Comparison of ENCODE assay signal across 13 mouse cellular contexts in the genomic region with DNA sequence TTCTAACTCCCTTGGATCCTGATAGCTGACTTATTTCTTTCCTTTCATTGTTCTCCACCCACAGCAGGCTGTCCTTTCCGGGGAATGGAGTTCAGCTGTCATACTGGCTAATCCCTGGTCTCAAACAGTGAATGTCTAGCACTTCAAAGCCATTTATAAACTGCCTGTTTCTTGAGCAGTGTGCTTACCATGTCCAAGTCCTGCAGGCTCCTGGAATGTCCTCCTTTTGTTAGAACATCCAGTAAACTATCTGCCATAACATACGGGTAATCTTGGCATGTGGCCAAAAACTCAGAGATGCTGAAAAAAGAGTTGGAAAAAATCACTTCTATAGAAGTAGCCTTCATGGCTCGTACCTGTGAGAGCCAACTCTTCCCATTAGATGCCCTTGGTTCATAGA. TPM values are rescaled to one million over a fixed set of nuclear protein-coding genes. Genes with fewer than 3 reads are reported as not detected.
DNase-seq lines count a peak whose midpoint lies in the region; ATAC-seq and TF ChIP-seq lines count a peak whose summit lies in the region.
"Had no signal": no experiment of that assay in that cellular context is flagged by ENCODE, and none has a peak within 500 bp of the region (broad histone marks: within the 10 kb centered on the region; RNA-seq: fewer than 3 reads in every experiment).

No protein-coding gene starts in this region.

- TF ChIP-seq EP300 in heart, postnatal 0 days (IDR thresholded peaks at IDR 0.05; ENCODE audit: low read depth) = no peak
- no peak for TF ChIP-seq EP300 in lung, postnatal 0 days (IDR thresholded peaks at IDR 0.05)
- TF ChIP-seq EP300 in stomach, postnatal 0 days (optimal IDR thresholded peaks at IDR 0.05) = no peak

- peaks cover 89% of the 10 kb centered on the region for H3K36me3 ChIP-seq in embryonic facial prominence, embryonic 14.5 days (ENCODE audit: control insufficient read depth, insufficient read depth, low read length)
- H3K36me3 ChIP-seq in embryonic facial prominence, embryonic 10.5 days (replicated peaks) = peaks cover 100% of the 10 kb centered on the region
- peaks cover 80% of the 10 kb centered on the region for H3K36me3 ChIP-seq in heart, postnatal 0 days (replicated peaks; ENCODE audit: control insufficient read depth, insufficient read depth, low read length)
- H3K36me3 ChIP-seq in lung, postnatal 0 days (ENCODE audit: insufficient read depth, low read length) = peaks cover 34% of the 10 kb centered on the region
- peaks cover 23% of the 10 kb centered on the region for H3K36me3 ChIP-seq in stomach, postnatal 0 days (ENCODE audit: control insufficient read depth, insufficient read depth, low read length)

- H3K9ac ChIP-seq in embryonic facial prominence, embryonic 14.5 days (ENCODE audit: low read depth, low read length) = no peak overlapping the region
- no peak overlapping the region for H3K9ac ChIP-seq in heart, postnatal 0 days (replicated peaks; ENCODE audit: low read depth, low read length)
- no peak overlapping the region for H3K9ac ChIP-seq in lung, postnatal 0 days (replicated peaks; ENCODE audit: low read depth)
- H3K9ac ChIP-seq in stomach, postnatal 0 days (ENCODE audit: low read length) = no peak overlapping the region
- H3K9ac ChIP-seq: hindbrain, embryonic 15.5 days; liver, embryonic 15.5 days had no signal

- no peaks in the 10 kb centered on the region for H3K27me3 ChIP-seq in embryonic facial prominence, embryonic 14.5 days (replicated peaks; ENCODE audit: control insufficient read depth, insufficient read depth, low read length)
- H3K27me3 ChIP-seq in embryonic facial prominence, embryonic 10.5 days (replicated peaks; ENCODE audit: low read depth, poor library complexity, severe bottlenecking) = no peaks in the 10 kb centered on the region
- no peaks in the 10 kb centered on the region for H3K27me3 ChIP-seq in heart, postnatal 0 days (ENCODE audit: control insufficient read depth, insufficient read depth, low read length)
- no peaks in the 10 kb centered on the region for H3K27me3 ChIP-seq in lung, postnatal 0 days (replicated peaks; ENCODE audit: insufficient read depth, low read length)
- no peaks in the 10 kb centered on the region for H3K27me3 ChIP-seq in stomach, postnatal 0 days (ENCODE audit: control insufficient read depth, insufficient read depth, low read length)
- H3K27me3 ChIP-seq: hindbrain, embryonic 15.5 days; liver, embryonic 15.5 days; megakaryocyte, embryonic 14.5 days had no signal

- intact Hi-C loops in heart, postnatal 14 days (cut with DNase I) = no loop called here

- no peaks in the 10 kb centered on the region for H3K9me3 ChIP-seq in embryonic facial prominence, embryonic 14.5 days (ENCODE audit: control insufficient read depth, low read length)
- no peaks in the 10 kb centered on the region for H3K9me3 ChIP-seq in embryonic facial prominence, embryonic 10.5 days
- no peaks in the 10 kb centered on the region for H3K9me3 ChIP-seq in heart, postnatal 0 days (replicated peaks; ENCODE audit: control insufficient read depth, low read length)
- no peaks in the 10 kb centered on the region for H3K9me3 ChIP-seq in lung, postnatal 0 days (ENCODE audit: low read length)
- H3K9me3 ChIP-seq in stomach, postnatal 0 days (ENCODE audit: control insufficient read depth, low read length) = no peaks in the 10 kb centered on the region
- H3K9me3 ChIP-seq: hindbrain, embryonic 15.5 days; liver, embryonic 15.5 days had no signal

- H3K4me3 ChIP-seq in embryonic facial prominence, embryonic 14.5 days (ENCODE audit: low read depth, low read length) = no peak overlapping the region
- H3K4me3 ChIP-seq in embryonic facial prominence, embryonic 10.5 days = no peak overlapping the region
- H3K4me3 ChIP-seq in heart, postnatal 0 days (ENCODE audit: low read depth, low read length) = no peak overlapping the region
- no peak overlapping the region for H3K4me3 ChIP-seq in lung, postnatal 0 days (ENCODE audit: low read depth, low read length)
- no peak overlapping the region for H3K4me3 ChIP-seq in stomach, postnatal 0 days (ENCODE audit: low read depth, low read length)
- H3K4me3 ChIP-seq: hindbrain, embryonic 15.5 days; liver, embryonic 15.5 days; megakaryocyte, embryonic 14.5 days had no signal

- no peaks in the 10 kb centered on the region for H3K4me1 ChIP-seq in embryonic facial prominence, embryonic 14.5 days (ENCODE audit: control insufficient read depth, insufficient read depth, low read length)
- no peaks in the 10 kb centered on the region for H3K4me1 ChIP-seq in embryonic facial prominence, embryonic 10.5 days
- H3K4me1 ChIP-seq in heart, postnatal 0 days (ENCODE audit: control insufficient read depth, insufficient read depth) = peaks cover 36% of the 10 kb centered on the region
- no peaks in the 10 kb centered on the region for H3K4me1 ChIP-seq in lung, postnatal 0 days (ENCODE audit: insufficient read depth, low read depth, low read length)
- no peaks in the 10 kb centered on the region for H3K4me1 ChIP-seq in stomach, postnatal 0 days (replicated peaks; ENCODE audit: control insufficient read depth, insufficient read depth)
- H3K4me1 ChIP-seq: hindbrain, embryonic 15.5 days had no signal

- ATAC-seq in embryonic facial prominence, embryonic 14.5 days (ENCODE audit: low read depth) = no peak
- no peak for ATAC-seq in heart, postnatal 0 days (ENCODE audit: insufficient read depth, low read depth)
- peak; percentile 25; the same call in 1 of the 2 replicates for ATAC-seq in lung, postnatal 0 days
- ATAC-seq in stomach, postnatal 0 days (ENCODE audit: low FRiP score, low TSS enrichment) = peak; percentile 57; the same call in 1 of the 2 replicates

- H3K4me2 ChIP-seq in embryonic facial prominence, embryonic 14.5 days (ENCODE audit: low read depth, low read length) = no peak overlapping the region
- no peak overlapping the region for H3K4me2 ChIP-seq in heart, postnatal 0 days (ENCODE audit: low read depth, low read length)
- H3K4me2 ChIP-seq in lung, postnatal 0 days (replicated peaks; ENCODE audit: low read depth, low read length) = no peak overlapping the region
- H3K4me2 ChIP-seq in stomach, postnatal 0 days (replicated peaks; ENCODE audit: low read depth) = no peak overlapping the region
- H3K4me2 ChIP-seq: hindbrain, embryonic 15.5 days; liver, embryonic 15.5 days had no signal

- no peak overlapping the region for H3K27ac ChIP-seq in embryonic facial prominence, embryonic 14.5 days (replicated peaks; ENCODE audit: low read depth, low read length)
- H3K27ac ChIP-seq in embryonic facial prominence, embryonic 10.5 days (replicated peaks) = no peak overlapping the region
- peak overlapping the region; percentile 92 for H3K27ac ChIP-seq in heart, postnatal 0 days (ENCODE audit: low read depth)
- no peak overlapping the region for H3K27ac ChIP-seq in lung, postnatal 0 days (ENCODE audit: low read length)
- no peak overlapping the region for H3K27ac ChIP-seq in stomach, postnatal 0 days (replicated peaks)
- H3K27ac ChIP-seq: hindbrain, embryonic 15.5 days; liver, embryonic 15.5 days had no signal

- DNase-seq in embryonic facial prominence, embryonic 14.5 days (ENCODE audit: low spot score) = peak; percentile 56
- DNase-seq in embryonic facial prominence, embryonic 10.5 days (ENCODE audit: low spot score) = no peak
- no peak for DNase-seq in heart, postnatal 0 days (ENCODE audit: low spot score)
- DNase-seq in heart, postnatal 14 days = no peak
- peak; percentile 8 for DNase-seq in lung, postnatal 0 days (ENCODE audit: low spot score)
- no peak for DNase-seq in lung, postnatal 4 days
- no peak for DNase-seq in stomach, postnatal 0 days (ENCODE audit: low spot score)
- no peak for DNase-seq in ovary, postnatal 10 days (ENCODE audit: low spot score)
- DNase-seq: gastrocnemius, postnatal 14 days; thymus, adult 2 months had no signal

- no peak for TF ChIP-seq CTCF in heart, postnatal 0 days (IDR thresholded peaks at IDR 0.05; ENCODE audit: low read depth)
- TF ChIP-seq CTCF in lung, postnatal 0 days (IDR thresholded peaks at IDR 0.05) = no peak
- no peak for TF ChIP-seq CTCF in stomach, postnatal 0 days (IDR thresholded peaks at IDR 0.05; ENCODE audit: low read depth)

- WGBS in embryonic facial prominence, embryonic 14.5 days = 51% methylated on average over 3 of the region's 3 CpGs
- 86% methylated on average over 3 of the region's 3 CpGs for WGBS in embryonic facial prominence, embryonic 10.5 days
- WGBS in heart, postnatal 0 days = 34% methylated on average over 3 of the region's 3 CpGs
- WGBS in lung, postnatal 0 days = 26% methylated on average over 3 of the region's 3 CpGs
- 38% methylated on average over 3 of the region's 3 CpGs for WGBS in stomach, postnatal 0 days

RNA-seq across cellular contexts. Expression of a gene that starts 22.8 kb away (rescaled TPM):
- 67.1 and 68.4 TPM in 2 replicates for polyA plus RNA-seq in embryonic facial prominence, embryonic 14.5 days (2014; fragmentation: Nextera tagmentation; extraction: Ambion mirVana)
- 86.5 and 88.8 TPM in 2 replicates for polyA plus RNA-seq in embryonic facial prominence, embryonic 10.5 days (2016; fragmentation: Nextera tagmentation; extraction: Ambion mirVana)
- total RNA-seq in heart, postnatal 0 days (2014; rRNA removed; ENCODE audit: low replicate concordance) = 23.8 and 27.0 TPM in 2 replicates
- 70.2 and 75.4 TPM in 2 replicates for polyA plus RNA-seq in heart, postnatal 0 days (2015; fragmentation: Nextera tagmentation; extraction: Ambion mirVana)
- 10 to 100 TPM; 70.1 to 70.2 TPM for total RNA-seq in heart, postnatal 14 days (2021)
- polyA plus RNA-seq in lung, postnatal 0 days (2015; fragmentation: Nextera tagmentation; extraction: Ambion mirVana) = 116 and 129 TPM in 2 replicates
- 39.7 and 42.5 TPM in 2 replicates for polyA plus RNA-seq in stomach, postnatal 0 days (2015; fragmentation: Nextera tagmentation; extraction: Ambion mirVana)

Comparison
In these comparisons a context has a peak if more than half of its experiments do, and no peak if none do; other contexts are left out.
1. DNase-seq: peak in embryonic facial prominence, embryonic 14.5 days (single experiment) and lung, postnatal 0 days (single experiment); none in embryonic facial prominence, embryonic 10.5 days (single experiment), heart, postnatal 0 days (single experiment), heart, postnatal 14 days (0 of 2), lung, postnatal 4 days (0 of 2), stomach, postnatal 0 days (single experiment) and ovary, postnatal 10 days (single experiment).
2. ATAC-seq: peak in lung, postnatal 0 days (single experiment) and stomach, postnatal 0 days (single experiment); none in embryonic facial prominence, embryonic 14.5 days (single experiment) and heart, postnatal 0 days (single experiment).